Mouse (Mus musculus) stomach, postnatal 0 days (tissue): ENCODE data around the gene Tmem38b. TPM values are rescaled to one million over a fixed set of nuclear protein-coding genes. Genes with fewer than 3 reads are reported as not detected.

Experiments used
- ATAC-seq: fragments of 200-750 bp; cut with Nextera tagmentation; 2 replicates; pipeline ENCODE4 v1.8.0; 2017; ENCODE audit not compliant: low FRiP score, low TSS enrichment
- DNase-seq: peaks from one replicate; pipeline ENCODE4 v3.0.0-alpha.2; 2016; ENCODE audit warnings: low spot score
- H3K27ac ChIP-seq: fragments of 300-500 bp; sonication (generic); replicated peaks from 2 replicates; pipeline ENCODE4 v1.5.1; 2014; ENCODE audit warnings: mild to moderate bottlenecking, control low read depth
- H3K27me3 ChIP-seq: fragments of 300-500 bp; sonication (generic); 2 replicates; pipeline ENCODE4 v1.6.1; 2014; ENCODE audit warnings: low read length; ENCODE audit not compliant: control insufficient read depth, insufficient read depth
- H3K36me3 ChIP-seq: fragments of 300-500 bp; sonication (generic); 2 replicates; pipeline ENCODE4 v1.6.1; 2014; ENCODE audit warnings: low read length, mixed read lengths; ENCODE audit not compliant: control insufficient read depth, insufficient read depth
- H3K4me1 ChIP-seq: fragments of 300-500 bp; sonication (generic); replicated peaks from 2 replicates; pipeline ENCODE4 v1.6.1; 2014; ENCODE audit warnings: antibody characterized with exemption; ENCODE audit not compliant: control insufficient read depth, insufficient read depth
- H3K4me2 ChIP-seq: fragments of 300-500 bp; sonication (generic); replicated peaks from 2 replicates; pipeline ENCODE4 v1.6.1; 2014; ENCODE audit warnings: low read depth, mild to moderate bottlenecking, control low read depth, moderate library complexity
- H3K4me3 ChIP-seq: fragments of 300-500 bp; sonication (generic); 2 replicates; pipeline ENCODE4 v1.5.1; 2014; ENCODE audit warnings: low read depth, low read length, control low read depth
- H3K9ac ChIP-seq: fragments of 300-500 bp; sonication (generic); 2 replicates; pipeline ENCODE4 v1.6.1; 2014; ENCODE audit warnings: mild to moderate bottlenecking, low read length, control low read depth, mixed read lengths
- H3K9me3 ChIP-seq: fragments of 300-500 bp; sonication (generic); 2 replicates; pipeline ENCODE4 v1.6.1; 2016; ENCODE audit warnings: low read length; ENCODE audit not compliant: control insufficient read depth
- CTCF ChIP-seq: IDR thresholded peaks from 2 replicates; pipeline ENCODE4 v1.5.1; 2016; ENCODE audit warnings: antibody characterized with exemption, low read depth, mild to moderate bottlenecking, moderate library complexity
- EP300 ChIP-seq: optimal IDR thresholded peaks from 2 replicates; pipeline ENCODE3; 2016; ENCODE audit warnings: antibody characterized with exemption
- WGBS: fragments of 180-500 bp; shearing (Covaris S2); extraction: QIAGEN DNeasy Blood & Tissue Kit; methylation state at CpG from one replicate; pipeline ENCODE4 v1.1.7; 2014; 5-methylcytosine and 5-hydroxymethylcytosine counted together
- polyA plus RNA-seq: library from polyadenylated mRNA; unstranded; fragments of >200 nt; fragmentation: Nextera tagmentation; extraction: Ambion mirVana; gene quantifications from 2 replicates; pipeline ENCODE4 v1.2.1, GENCODE M21; 2015

The Tmem38b gene
- polyA plus RNA-seq, 1 experiment from 2014 or later, result 10.5 TPM

DNA sequence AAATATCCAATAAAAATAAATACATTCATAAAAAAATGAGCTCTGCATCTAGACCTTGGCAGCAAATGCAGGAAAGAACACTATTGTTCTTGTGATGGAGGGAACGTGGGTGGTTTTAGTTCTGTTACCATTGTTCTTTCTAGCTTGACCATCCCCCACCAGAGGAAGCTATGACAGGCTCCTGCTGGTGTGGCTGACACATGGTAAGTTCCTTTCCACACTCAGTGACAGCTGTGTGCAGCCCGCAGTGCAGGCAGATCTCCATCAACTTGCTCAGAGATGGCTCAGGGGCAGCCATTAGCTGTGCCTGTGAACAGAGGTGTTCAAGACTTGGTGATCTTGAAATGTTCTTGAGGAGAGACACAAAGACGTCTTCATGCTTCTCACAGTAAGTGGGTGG lies 6.5 kb downstream of the Tmem38b start:
- 46% methylated on average over 3 of the region's 3 CpGs for WGBS

DNA sequence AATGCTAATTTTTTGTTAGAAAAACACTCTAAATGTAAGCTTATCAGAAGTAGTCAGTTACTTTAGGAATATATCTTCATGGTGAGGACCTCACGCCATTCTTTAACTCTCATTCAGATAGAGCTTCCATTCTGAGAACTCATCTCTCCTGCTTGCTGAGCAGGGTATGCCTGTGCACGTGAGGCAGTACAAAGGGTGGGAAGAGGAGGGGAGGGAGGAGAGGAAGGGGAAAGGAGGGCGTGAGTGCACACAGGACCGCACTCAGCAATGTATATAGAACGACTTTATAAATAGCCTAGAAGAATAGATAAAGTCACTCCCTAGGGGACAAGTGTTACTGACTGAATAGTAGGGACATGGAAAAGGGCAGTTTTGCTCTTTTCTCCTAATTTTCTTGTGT lies 11.1 kb downstream of the Tmem38b start:
- no peak overlapping the region for H3K9ac ChIP-seq
- no peak for ATAC-seq
- no peak overlapping the region for H3K4me3 ChIP-seq
- 33% methylated on average over 5 of the region's 5 CpGs for WGBS
- TF ChIP-seq CTCF (no peak), EP300 (no peak)
- no peak for DNase-seq
- H3K27me3 ChIP-seq, result no peaks in the 10 kb centered on the region
- no peaks in the 10 kb centered on the region for H3K4me1 ChIP-seq
- H3K36me3 ChIP-seq, result no peaks in the 10 kb centered on the region
- H3K9me3 ChIP-seq, result no peaks in the 10 kb centered on the region
- H3K27ac ChIP-seq, result no peak overlapping the region
- H3K4me2 ChIP-seq, result no peak overlapping the region

More for the DNA sequence above, 6.5 kb downstream of the Tmem38b start:
- Histone ChIP-seq H3K27ac (no peak overlapping the region), H3K4me2 (no peak overlapping the region), H3K36me3 (no peaks in the 10 kb centered on the region), H3K4me3 (no peak overlapping the region), H3K9me3 (no peaks in the 10 kb centered on the region), H3K27me3 (no peaks in the 10 kb centered on the region), H3K4me1 (no peaks in the 10 kb centered on the region), H3K9ac (no peak overlapping the region)
- ATAC-seq (no peak), DNase-seq (no peak)
- TF ChIP-seq CTCF (no peak), EP300 (no peak)

DNA sequence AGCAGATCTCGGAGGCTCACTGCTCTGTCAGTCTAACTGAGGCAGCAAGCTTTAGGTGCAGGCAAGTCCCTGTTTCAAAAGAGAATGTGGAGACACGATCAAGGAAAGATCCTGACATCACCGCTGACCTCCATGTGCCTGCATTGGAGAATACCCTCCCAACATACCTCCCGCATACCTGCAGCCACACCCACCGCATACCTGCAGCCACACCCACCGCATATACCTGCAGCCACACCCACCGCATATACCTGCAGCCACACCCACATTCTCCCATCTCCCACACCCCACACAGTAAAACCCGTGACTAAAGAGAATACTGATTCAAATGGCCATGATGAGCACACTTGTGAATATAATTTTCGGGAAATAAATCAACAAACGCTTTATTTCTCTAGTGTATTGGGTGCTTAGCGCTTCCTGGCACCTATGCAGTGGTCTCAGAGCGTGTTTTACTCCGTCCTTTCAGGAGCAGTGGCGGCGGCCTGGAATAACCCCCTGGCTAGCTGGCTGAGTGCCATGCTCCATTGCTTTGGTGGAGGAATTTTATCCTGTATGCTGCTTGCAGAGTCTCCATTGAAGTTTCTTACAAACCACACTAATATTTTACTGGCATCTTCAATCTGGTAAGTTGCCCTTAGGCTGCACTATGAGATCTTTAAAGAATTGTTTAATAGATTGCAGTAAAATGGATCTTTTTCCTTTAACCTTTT lies 14.5 kb downstream of the Tmem38b start:
- no peak overlapping the region for H3K9ac ChIP-seq
- no peak overlapping the region for H3K27ac ChIP-seq
- no peak for DNase-seq
- ATAC-seq, result no peak
- no peaks in the 10 kb centered on the region for H3K4me1 ChIP-seq
- no peaks in the 10 kb centered on the region for H3K9me3 ChIP-seq
- no peak overlapping the region for H3K4me3 ChIP-seq
- no peaks in the 10 kb centered on the region for H3K27me3 ChIP-seq
- WGBS, result 79% methylated on average over 15 of the region's 15 CpGs
- no peak overlapping the region for H3K4me2 ChIP-seq
- no peaks in the 10 kb centered on the region for H3K36me3 ChIP-seq
- TF ChIP-seq EP300 (no peak), CTCF (no peak)

DNA sequence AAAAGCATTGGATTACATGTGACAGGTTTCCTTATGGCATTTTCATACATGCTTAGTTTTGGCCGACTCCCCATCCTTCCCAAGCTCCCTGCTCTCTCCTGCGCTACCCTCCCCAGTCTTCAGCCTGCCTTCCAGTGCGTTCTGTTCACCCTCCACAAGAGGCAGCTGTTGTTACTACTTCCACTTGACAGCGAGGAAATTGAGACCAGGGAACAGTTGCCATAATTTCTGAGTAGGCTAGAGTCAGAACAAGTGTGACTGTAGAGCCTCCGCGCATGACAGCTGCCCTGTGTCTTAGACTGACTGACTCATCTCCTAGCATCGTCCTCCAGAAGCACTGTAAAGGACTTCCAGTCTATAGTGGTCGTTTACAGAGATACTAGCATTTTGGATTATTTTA lies 17.7 kb downstream of the Tmem38b start:
- Histone ChIP-seq H3K4me2 (no peak overlapping the region), H3K9ac (no peak overlapping the region), H3K4me3 (no peak overlapping the region), H3K4me1 (no peaks in the 10 kb centered on the region), H3K9me3 (no peaks in the 10 kb centered on the region), H3K36me3 (no peaks in the 10 kb centered on the region), H3K27me3 (no peaks in the 10 kb centered on the region), H3K27ac (no peak overlapping the region)
- DNase-seq, result no peak
- ATAC-seq, result no peak
- TF ChIP-seq CTCF (peak; percentile 43), EP300 (no peak)
- 49% methylated on average over 8 of the region's 8 CpGs for WGBS

DNA sequence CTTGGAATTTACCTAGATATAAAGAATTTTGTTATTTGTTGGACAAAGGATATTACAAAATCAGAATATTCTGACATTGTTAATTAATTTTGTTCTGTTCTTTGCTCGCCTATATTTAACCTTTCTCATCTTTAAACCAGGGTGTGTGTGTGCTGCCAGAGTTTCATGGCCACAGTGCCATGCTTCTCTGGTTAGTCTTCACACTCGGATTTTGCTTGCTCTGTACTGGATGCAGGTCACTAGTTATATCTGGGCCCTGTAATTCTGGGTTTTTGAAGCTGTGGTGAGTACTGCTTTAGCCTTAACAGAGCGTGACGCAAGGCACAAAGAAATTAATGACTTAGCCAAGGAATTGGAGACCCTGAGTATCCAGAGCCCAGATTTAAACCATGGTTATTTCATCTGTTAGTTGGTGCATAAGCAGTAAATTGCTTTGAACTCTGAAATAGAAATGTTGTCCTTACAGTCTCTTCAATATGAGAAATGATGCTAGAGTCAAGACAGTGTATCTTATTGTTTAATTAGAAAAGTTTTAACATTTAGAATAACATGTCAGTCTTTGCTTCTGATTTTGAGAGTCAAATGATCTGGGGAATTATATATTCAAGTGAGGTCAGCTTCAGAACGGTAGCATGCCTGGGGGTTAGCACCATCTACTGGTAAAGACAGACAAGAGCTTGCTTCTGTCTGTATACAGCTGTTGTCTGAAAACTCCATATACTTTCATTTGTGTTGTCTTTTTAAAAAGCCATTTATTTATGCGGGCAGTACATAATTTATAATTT lies 19.2 kb downstream of the Tmem38b start:
- Histone ChIP-seq H3K9me3 (no peaks in the 10 kb centered on the region), H3K4me2 (no peak overlapping the region), H3K27me3 (no peaks in the 10 kb centered on the region), H3K4me1 (no peaks in the 10 kb centered on the region), H3K4me3 (no peak overlapping the region), H3K36me3 (no peaks in the 10 kb centered on the region), H3K27ac (no peak overlapping the region), H3K9ac (no peak overlapping the region)
- DNase-seq, result peak; percentile 23
- ATAC-seq, result no peak
- WGBS, result 57% methylated on average over 6 of the region's 6 CpGs
- TF ChIP-seq EP300, result no peak
- TF ChIP-seq CTCF, result peak; percentile 86

DNA sequence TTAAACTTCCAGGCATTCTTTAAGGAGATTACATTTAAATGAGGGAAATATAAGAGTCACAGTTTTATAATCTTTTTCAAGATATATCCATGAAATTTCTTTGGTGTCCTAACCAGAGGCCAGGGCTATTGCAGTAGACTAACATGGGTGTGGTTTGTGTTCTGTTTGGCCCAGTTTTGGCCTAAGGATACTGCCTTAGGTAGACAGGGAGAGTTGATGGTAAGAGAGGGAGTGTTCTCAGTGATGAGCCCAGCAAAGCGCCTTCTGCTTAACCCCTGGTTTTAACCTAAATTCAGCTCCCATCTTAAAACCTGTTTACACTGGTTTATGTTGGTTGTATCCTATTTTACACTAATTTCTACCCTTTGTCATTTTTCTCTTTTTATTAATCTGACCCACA lies 19.8 kb downstream of the Tmem38b start:
- no peak for ATAC-seq
- Histone ChIP-seq H3K27me3 (no peaks in the 10 kb centered on the region), H3K36me3 (no peaks in the 10 kb centered on the region), H3K4me2 (no peak overlapping the region), H3K9ac (no peak overlapping the region), H3K9me3 (no peaks in the 10 kb centered on the region), H3K4me1 (no peaks in the 10 kb centered on the region), H3K4me3 (no peak overlapping the region), H3K27ac (no peak overlapping the region)
- TF ChIP-seq CTCF (no peak), EP300 (no peak)
- DNase-seq, result no peak
- WGBS, result 93% methylated on average over 1 of the region's 1 CpGs
